Mouse (Mus musculus): ENCODE data around the gene Ppp3r1. TPM values are rescaled to one million over a fixed set of nuclear protein-coding genes. Genes with fewer than 3 reads are reported as not detected.
"Not testable (repeated sequence)": the region's sequence is repeated elsewhere in the genome, so short reads cannot be mapped to it uniquely, and the experiment has no call there.

The Ppp3r1 gene
- polyA plus RNA-seq, 1 experiment from 2014 or later = 219 TPM

DNA sequence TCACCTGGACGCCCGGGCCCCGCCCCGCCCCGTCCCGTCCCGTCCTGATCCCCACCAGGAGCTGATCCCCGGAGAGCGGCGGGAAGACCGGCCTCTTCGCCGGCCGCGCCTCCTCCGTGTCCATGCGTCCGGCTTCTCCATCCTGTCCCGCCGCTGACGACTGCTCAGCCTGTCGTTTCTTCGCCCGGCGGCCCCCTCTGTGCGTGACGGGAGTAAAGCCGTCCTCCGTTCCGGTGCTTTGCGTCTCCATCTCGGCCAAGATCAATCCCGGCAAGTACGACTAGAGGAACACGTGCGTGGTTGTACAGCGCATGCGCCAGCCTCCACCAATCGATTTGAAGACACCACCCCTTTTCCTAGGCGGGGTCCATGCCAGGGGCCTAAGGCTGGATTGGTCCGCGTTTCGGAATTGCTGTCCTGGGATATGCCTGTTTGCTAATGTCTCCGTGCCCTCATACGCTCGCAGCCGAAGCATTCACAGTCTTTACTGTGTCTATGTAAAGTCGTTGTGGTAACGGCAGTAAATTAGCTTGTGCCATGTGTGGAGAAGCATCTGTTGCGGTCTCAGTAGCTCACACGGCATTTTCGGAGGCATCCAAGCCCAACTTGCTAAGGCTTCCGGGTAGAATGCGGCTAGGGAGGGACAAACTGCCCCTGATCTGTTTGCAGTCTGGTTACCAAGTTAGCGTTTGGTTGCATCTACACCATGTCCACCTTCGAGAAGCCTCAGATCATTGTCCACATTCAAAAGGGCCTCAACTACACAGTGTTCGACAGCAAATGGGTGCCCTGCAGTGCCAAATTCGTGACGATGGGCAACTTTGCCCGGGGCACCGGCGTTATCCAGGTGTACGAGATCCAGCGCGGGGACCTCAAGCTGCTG is 52.4 kb downstream of the Ppp3r1 start, which contains the start of gene Pno1:
Gene Pno1, minus strand, starts transcription at position 311 of the 883 bp plus-strand sequence.
- under 1% methylated on average over 65 of the region's 65 CpGs for WGBS
- Histone ChIP-seq H3K9ac (peak within 1 kb of the TSS; percentile 82), H3K27me3 (no peaks in the 10 kb centered on the region), H3K4me2 (peak within 1 kb of the TSS; percentile 79), H3K9me3 (no peaks in the 10 kb centered on the region), H3K27ac (replicated peaks) (peak within 1 kb of the TSS; percentile 88), H3K4me3 (peak within 1 kb of the TSS; percentile 97), H3K4me1 (replicated peaks) (peaks cover 24% of the 10 kb centered on the region), H3K36me3 (peaks cover 23% of the 10 kb centered on the region)
- peak; percentile 99 for ATAC-seq (ENCODE audit: low FRiP score, low read depth)

DNA sequence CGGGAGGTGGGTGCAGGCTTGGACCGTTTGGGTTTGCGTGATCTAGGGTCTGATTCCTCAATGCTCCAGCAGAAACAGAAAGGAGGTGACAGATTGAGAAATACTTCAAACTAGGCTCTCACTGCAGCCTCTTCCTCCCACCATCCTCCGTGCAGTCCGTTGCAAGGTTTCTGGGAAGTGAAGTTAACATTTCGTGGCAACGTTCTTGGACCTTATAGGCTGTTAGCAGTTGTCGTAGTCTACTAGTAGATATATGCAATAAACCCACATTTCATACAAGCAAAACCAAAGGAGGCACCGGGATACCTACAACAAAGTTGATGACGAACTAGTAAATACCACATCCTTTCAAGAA is 53.1 kb downstream of the Ppp3r1 start:
- peaks cover 21% of the 10 kb centered on the region for H3K36me3 ChIP-seq
- H3K4me2 ChIP-seq = peak overlapping the region; percentile 79
- H3K9me3 ChIP-seq = no peaks in the 10 kb centered on the region
- H3K4me3 ChIP-seq = peak overlapping the region; percentile 97
- peak overlapping the region; percentile 82 for H3K9ac ChIP-seq
- no peaks in the 10 kb centered on the region for H3K27me3 ChIP-seq
- 3% methylated on average over 10 of the region's 10 CpGs for WGBS
- H3K27ac ChIP-seq (replicated peaks) = peak overlapping the region; percentile 88
- peaks cover 24% of the 10 kb centered on the region for H3K4me1 ChIP-seq (replicated peaks)
- no peak for ATAC-seq (ENCODE audit: low FRiP score, low read depth)

DNA sequence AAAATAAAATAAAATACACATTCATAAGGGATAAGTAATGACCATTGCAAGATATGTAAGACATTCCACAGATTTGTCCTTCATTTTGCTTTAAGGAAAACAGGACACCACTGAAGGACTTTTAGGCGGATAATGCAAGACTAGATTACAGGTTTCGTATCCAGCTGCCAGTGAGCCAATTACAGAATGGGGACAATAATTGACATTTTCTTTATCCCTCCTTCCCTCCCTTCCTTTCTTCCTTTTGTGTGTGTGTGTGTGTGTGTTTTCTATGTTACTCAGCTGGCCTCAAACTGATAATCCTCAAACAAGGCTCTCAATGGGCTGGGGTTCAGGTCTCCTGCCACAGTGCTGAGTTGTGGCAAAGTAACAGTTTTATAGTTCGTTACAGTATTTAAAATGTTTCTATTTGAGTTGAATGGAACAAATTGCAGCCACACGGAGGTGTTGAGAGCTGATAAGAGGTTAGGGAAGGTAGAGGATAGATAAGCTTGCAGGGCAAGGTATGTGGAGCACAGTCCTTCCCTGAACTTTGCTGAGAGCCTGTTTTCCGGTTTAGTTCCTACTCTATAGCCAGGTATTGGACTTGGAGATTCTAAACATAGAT is 53.9 kb downstream of the Ppp3r1 start:
- ATAC-seq (ENCODE audit: low FRiP score, low read depth) = no peak
- Histone ChIP-seq H3K36me3 (peaks cover 15% of the 10 kb centered on the region), H3K9me3 (no peaks in the 10 kb centered on the region), H3K27me3 (no peaks in the 10 kb centered on the region), H3K4me1 (replicated peaks) (peaks cover 24% of the 10 kb centered on the region), H3K4me2 (peak overlapping the region; percentile 79), H3K9ac (no peak overlapping the region), H3K4me3 (peak overlapping the region; percentile 97), H3K27ac (replicated peaks) (no peak overlapping the region)
- WGBS = 84% methylated on average over 5 of the region's 5 CpGs

DNA sequence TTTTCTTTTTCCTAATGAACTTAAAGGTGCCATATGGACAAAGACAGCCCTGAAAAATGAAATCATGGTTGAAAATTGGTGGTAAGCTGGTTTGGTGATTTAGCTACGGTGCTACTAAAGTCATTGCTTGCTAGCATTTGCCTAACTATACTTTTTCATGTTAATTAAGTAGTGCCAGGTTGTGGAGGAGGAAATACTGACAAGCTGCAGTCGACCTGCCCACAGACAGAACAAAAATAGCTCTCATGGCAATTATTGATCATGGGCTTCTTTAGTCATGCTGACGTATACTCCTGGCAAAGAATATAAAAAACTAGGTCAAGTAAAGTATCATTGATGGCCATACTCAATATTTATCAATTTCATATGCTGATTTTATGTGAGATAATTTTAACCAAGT is 56.4 kb downstream of the Ppp3r1 start:
- 92% methylated on average over 3 of the region's 3 CpGs for WGBS
- no peak overlapping the region for H3K4me3 ChIP-seq
- no peaks in the 10 kb centered on the region for H3K9me3 ChIP-seq
- no peak for ATAC-seq (ENCODE audit: low FRiP score, low read depth)
- H3K36me3 ChIP-seq = no peaks in the 10 kb centered on the region
- no peaks in the 10 kb centered on the region for H3K27me3 ChIP-seq
- no peak overlapping the region for H3K9ac ChIP-seq
- no peak overlapping the region for H3K4me2 ChIP-seq
- peaks cover 18% of the 10 kb centered on the region for H3K4me1 ChIP-seq (replicated peaks)
- H3K27ac ChIP-seq (replicated peaks) = no peak overlapping the region

DNA sequence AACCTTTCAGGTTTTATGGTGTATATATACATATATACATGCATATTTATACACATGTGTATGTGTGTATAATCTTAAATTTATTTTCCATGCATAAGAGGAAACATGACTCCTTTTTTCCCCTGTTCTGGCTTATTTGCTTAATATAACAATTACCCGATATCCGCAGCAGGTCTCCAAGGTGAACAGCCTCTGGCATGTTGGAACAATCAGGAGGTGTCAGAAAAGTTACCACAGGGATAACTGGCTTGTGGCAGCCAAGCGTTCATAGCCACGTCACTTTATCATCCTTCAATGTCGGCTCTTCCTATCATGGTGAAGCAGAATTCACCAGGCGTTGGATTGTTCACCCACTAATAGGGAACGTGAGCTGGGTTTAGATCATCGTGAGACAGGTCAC is 62.1 kb downstream of the Ppp3r1 start:
- Histone ChIP-seq H3K36me3 (peaks cover 17% of the 10 kb centered on the region; the same call in 1 of the 2 replicates), H3K9me3 (no peaks in the 10 kb centered on the region), H3K4me1 (replicated peaks) (no peaks in the 10 kb centered on the region), H3K27me3 (no peaks in the 10 kb centered on the region), H3K27ac (replicated peaks) (no peak overlapping the region), H3K9ac (no peak overlapping the region), H3K4me2 (no peak overlapping the region), H3K4me3 (no peak overlapping the region)
- no peak for ATAC-seq (ENCODE audit: low FRiP score, low read depth)
- WGBS = 94% methylated on average over 8 of the region's 8 CpGs

DNA sequence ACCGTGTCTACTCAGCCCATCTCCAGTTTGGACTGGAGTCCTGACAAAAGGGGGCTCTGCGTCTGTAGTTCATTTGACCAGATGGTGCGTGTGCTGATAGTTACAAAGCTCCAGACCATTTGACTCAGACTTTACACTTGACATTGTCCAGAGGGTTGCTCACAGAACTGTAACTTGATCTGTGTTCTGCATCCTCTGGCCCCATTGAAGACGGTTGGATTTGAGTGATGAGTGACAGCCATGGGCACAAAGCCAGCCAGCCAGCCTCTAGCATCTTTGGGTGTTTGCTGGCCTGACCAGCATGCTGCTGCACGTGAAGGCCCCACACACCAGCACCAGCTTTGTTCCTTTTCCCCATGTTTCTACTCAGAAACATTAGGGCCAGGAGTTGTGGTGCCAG is 73.7 kb downstream of the Ppp3r1 start:
- Histone ChIP-seq H3K4me3 (no peak overlapping the region), H3K9ac (no peak overlapping the region), H3K27me3 (no peaks in the 10 kb centered on the region), H3K4me2 (no peak overlapping the region), H3K27ac (replicated peaks) (no peak overlapping the region), H3K36me3 (peaks cover 22% of the 10 kb centered on the region), H3K9me3 (no peaks in the 10 kb centered on the region), H3K4me1 (replicated peaks) (no peaks in the 10 kb centered on the region)
- ATAC-seq (ENCODE audit: low FRiP score, low read depth) = no peak
- 80% methylated on average over 5 of the region's 5 CpGs for WGBS

DNA sequence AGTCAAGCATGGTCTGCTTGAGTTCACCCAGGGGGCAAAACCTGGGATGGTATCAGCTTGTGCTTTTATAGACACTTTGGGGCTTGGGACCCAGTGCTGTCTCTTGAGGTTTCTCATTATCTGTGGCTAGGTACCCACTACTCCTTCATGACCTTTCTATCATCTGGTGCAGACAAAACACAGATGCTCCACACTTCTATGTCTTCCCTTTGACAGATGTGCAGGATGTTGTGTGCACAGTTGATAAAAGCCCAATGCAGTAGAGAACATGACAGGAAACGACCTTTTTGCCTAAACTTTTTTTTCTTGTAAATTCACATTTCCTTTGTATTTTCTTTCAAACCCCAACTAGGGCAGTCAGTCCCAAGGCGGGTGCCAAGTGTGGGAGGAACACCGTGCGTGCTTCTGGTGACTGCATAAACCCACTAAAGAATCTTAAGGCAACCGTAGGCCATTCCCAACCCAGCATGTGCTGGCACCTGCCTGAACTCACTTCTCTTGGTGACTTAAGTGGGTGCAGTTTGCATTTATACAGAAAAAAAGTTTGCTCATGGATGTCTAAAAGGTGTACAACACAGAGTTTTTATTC is 77.5 kb downstream of the Ppp3r1 start:
- H3K9ac ChIP-seq = no peak overlapping the region
- no peaks in the 10 kb centered on the region for H3K4me1 ChIP-seq (replicated peaks)
- no peak overlapping the region for H3K27ac ChIP-seq (replicated peaks)
- H3K4me3 ChIP-seq = no peak overlapping the region
- no peak for ATAC-seq (ENCODE audit: low FRiP score, low read depth)
- H3K9me3 ChIP-seq = no peaks in the 10 kb centered on the region
- peaks cover 11% of the 10 kb centered on the region for H3K36me3 ChIP-seq
- H3K27me3 ChIP-seq = no peaks in the 10 kb centered on the region
- WGBS = 86% methylated on average over 5 of the region's 5 CpGs
- no peak overlapping the region for H3K4me2 ChIP-seq

DNA sequence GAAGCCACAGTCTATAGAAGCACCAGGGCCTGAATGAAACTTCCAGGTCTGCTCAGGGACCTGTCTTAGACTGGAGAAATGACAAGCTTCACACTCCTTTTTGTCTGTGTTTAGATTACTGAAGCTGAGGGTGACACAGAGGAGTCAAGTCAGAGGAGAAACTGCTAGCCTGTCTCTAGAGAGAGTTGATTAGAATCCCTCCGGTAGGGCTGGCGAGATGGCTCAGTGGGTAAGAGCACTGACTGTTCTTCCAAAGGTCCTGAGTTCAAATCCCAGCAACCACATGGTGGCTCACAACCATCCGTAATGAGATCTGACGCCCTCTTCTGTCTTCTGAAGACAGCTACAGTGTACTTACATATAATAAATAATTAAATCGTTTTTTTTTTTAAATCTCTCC is 79.5 kb downstream of the Ppp3r1 start:
- H3K27me3 ChIP-seq; H3K4me1 ChIP-seq (replicated peaks); H3K27ac ChIP-seq (replicated peaks); H3K9me3 ChIP-seq; H3K4me2 ChIP-seq; H3K9ac ChIP-seq; H3K36me3 ChIP-seq; H3K4me3 ChIP-seq; ATAC-seq (ENCODE audit: low FRiP score, low read depth): not testable (repeated sequence)
- WGBS = 93% methylated on average over 5 of the region's 5 CpGs

DNA sequence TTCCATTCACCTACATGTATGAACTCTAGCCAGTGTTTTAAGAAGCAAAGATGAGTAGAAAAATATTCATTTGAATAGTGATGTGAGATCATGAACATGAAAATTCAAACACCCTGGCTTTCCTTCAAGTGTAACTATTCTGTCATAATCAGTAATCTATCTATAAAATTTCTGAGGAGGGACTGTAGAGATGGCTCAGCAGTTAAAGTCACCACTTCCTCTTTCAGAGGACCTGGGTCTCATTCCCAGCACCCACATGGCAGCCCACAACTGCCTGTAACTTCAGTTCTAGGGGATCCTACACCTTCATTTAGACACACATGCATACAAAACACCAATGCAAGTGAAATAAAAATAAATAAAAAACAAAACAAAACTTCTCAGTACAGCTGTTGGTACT is 89.7 kb downstream of the Ppp3r1 start:
- Histone ChIP-seq H3K4me1 (replicated peaks) (no peaks in the 10 kb centered on the region), H3K9me3 (no peaks in the 10 kb centered on the region), H3K36me3 (no peaks in the 10 kb centered on the region), H3K27ac (replicated peaks) (no peak overlapping the region), H3K4me2 (no peak overlapping the region), H3K4me3 (no peak overlapping the region), H3K9ac (no peak overlapping the region), H3K27me3 (no peaks in the 10 kb centered on the region)
- no peak for ATAC-seq (ENCODE audit: low FRiP score, low read depth)

Other genes with a start within 250 kb of the Ppp3r1 start
- 0.43 and 0.62 TPM in 2 replicates for gene Fbxo48, start 207.9 kb upstream of the Ppp3r1 start, polyA plus RNA-seq (2015; fragmentation: Nextera tagmentation; extraction: Ambion mirVana)
- 141 and 154 TPM in 2 replicates for gene Cnrip1, start 107.7 kb upstream of the Ppp3r1 start, polyA plus RNA-seq (2015; fragmentation: Nextera tagmentation; extraction: Ambion mirVana)
- gene Plek, start 106.9 kb upstream of the Ppp3r1 start, polyA plus RNA-seq (2015; fragmentation: Nextera tagmentation; extraction: Ambion mirVana) = 3.4 and 3.8 TPM in 2 replicates
- 19.3 and 20.8 TPM in 2 replicates for gene Wdr92, start 22.8 kb downstream of the Ppp3r1 start, polyA plus RNA-seq (2015; fragmentation: Nextera tagmentation; extraction: Ambion mirVana)
- gene Pno1, start 52.3 kb downstream of the Ppp3r1 start, polyA plus RNA-seq (2015; fragmentation: Nextera tagmentation; extraction: Ambion mirVana) = 44.6 and 49.0 TPM in 2 replicates
- gene C1d, start 98.3 kb downstream of the Ppp3r1 start, polyA plus RNA-seq (2015; fragmentation: Nextera tagmentation; extraction: Ambion mirVana) = 142 and 153 TPM in 2 replicates